Mouse (Mus musculus) MEL (cell line): ENCODE measurements around the gene Pgbd5. TPM values are rescaled to one million over a fixed set of nuclear protein-coding genes. Genes with fewer than 3 reads are reported as not detected.

Source experiments
- DNase-seq: peaks from one replicate; pipeline ENCODE4 v3.0.0; 2011; ENCODE audit warnings: low read depth, low spot score
- H3K27ac ChIP-seq: 2 replicates; pipeline ENCODE4 v1.5.1; 2012; ENCODE audit warnings: low read depth, mild to moderate bottlenecking, control low read depth, low read length, moderate library complexity; ENCODE audit not compliant: control insufficient read depth
- H3K27me3 ChIP-seq, 2 experiments: fragments of 150-350 bp in 1 of 2; sonication (generic) in 1 of 2; 2 replicates each; pipeline ENCODE4 v1.6.1; 2012; ENCODE audit warnings: low read length in 2 of 2, mild to moderate bottlenecking in 2 of 2, improper control_type of control experiment in 1 of 2, moderate library complexity in 1 of 2; ENCODE audit not compliant: insufficient read depth in 2 of 2, control insufficient read depth in 1 of 2
- H3K36me3 ChIP-seq, 2 experiments: 2 replicates each; pipeline ENCODE4 v1.6.1; 2012 to 2014; ENCODE audit warnings: low read length in 2 of 2, improper control_type of control experiment in 1 of 2, inconsistent platforms in 1 of 2, mild to moderate bottlenecking in 1 of 2; ENCODE audit not compliant: insufficient read depth in 2 of 2, control insufficient read depth in 1 of 2
- H3K4me1 ChIP-seq, 2 experiments: fragments of 150-350 bp in 1 of 2; sonication (generic) in 1 of 2; 2 replicates each; pipeline ENCODE4 v1.6.1; 2012; ENCODE audit warnings: low read length in 2 of 2, improper control_type of control experiment in 1 of 2, mild to moderate bottlenecking in 1 of 2; ENCODE audit not compliant: insufficient read depth in 2 of 2, control insufficient read depth in 1 of 2
- H3K4me3 ChIP-seq, 2 experiments: fragments of 150-350 bp in 1 of 2; sonication (generic) in 1 of 2; 2 replicates each; pipeline ENCODE4 v1.5.1; 2012; ENCODE audit warnings: low read depth in 2 of 2, low read length in 2 of 2, mild to moderate bottlenecking in 2 of 2, moderate library complexity in 2 of 2, control low read depth in 1 of 2, improper control_type of control experiment in 1 of 2; ENCODE audit not compliant: control insufficient read depth in 1 of 2, insufficient read depth in 1 of 2
- H3K79me2 ChIP-seq: 2 replicates; pipeline ENCODE4 v1.6.1; 2012; ENCODE audit warnings: mild to moderate bottlenecking, low read length, moderate library complexity; ENCODE audit not compliant: control insufficient read depth, poor library complexity, insufficient read depth
- H3K9ac ChIP-seq: 2 replicates; pipeline ENCODE4 v1.6.1; 2012; ENCODE audit warnings: low read depth, mild to moderate bottlenecking, control low read depth, low read length, moderate library complexity; ENCODE audit not compliant: control insufficient read depth, poor library complexity, severe bottlenecking
- H3K9me3 ChIP-seq: fragments of 150-350 bp; sonication (generic); replicated peaks from 2 replicates; pipeline ENCODE4 v1.6.1; 2012; ENCODE audit warnings: mild to moderate bottlenecking, low read length, improper control_type of control experiment, moderate library complexity; ENCODE audit not compliant: insufficient read depth
- BHLHE40 ChIP-seq: IDR thresholded peaks from 2 replicates; pipeline ENCODE4 v1.6.1; 2012; ENCODE audit warnings: low read depth, mild to moderate bottlenecking, inconsistent platforms, low read length, improper control_type of control experiment, borderline replicate concordance
- CHD2 ChIP-seq: IDR thresholded peaks from 2 replicates; pipeline ENCODE4 v1.6.1; 2011; ENCODE audit warnings: low read length, improper control_type of control experiment
- CTCF ChIP-seq, 3 experiments: IDR thresholded peaks in 2 of 3; conservative IDR thresholded peaks in 1 of 3; 2 replicates each; pipeline ENCODE4 v1.5.1; 2011 to 2012; ENCODE audit warnings: low read length in 3 of 3, low read depth in 2 of 3, mild to moderate bottlenecking in 2 of 3, improper control_type of control experiment in 1 of 3, inconsistent platforms in 1 of 3, mixed read lengths in 1 of 3, moderate library complexity in 1 of 3; ENCODE audit not compliant: control insufficient read depth in 1 of 3, insufficient read depth in 1 of 3, poor library complexity in 1 of 3, severe bottlenecking in 1 of 3
- E2F4 ChIP-seq: IDR thresholded peaks from 2 replicates; pipeline ENCODE4 v1.6.1; 2011; ENCODE audit warnings: low read depth, low read length, improper control_type of control experiment, borderline replicate concordance
- ELF1 ChIP-seq: IDR thresholded peaks from 2 replicates; pipeline ENCODE4 v1.6.1; 2014; ENCODE audit warnings: low read depth, mild to moderate bottlenecking, inconsistent platforms, low read length, improper control_type of control experiment, moderate library complexity
- EP300 ChIP-seq, 2 experiments: IDR thresholded peaks; 2 replicates each; pipeline ENCODE4 v1.6.1; 2011; ENCODE audit warnings: improper control_type of control experiment in 2 of 2, low read length in 2 of 2, low read depth in 1 of 2, mild to moderate bottlenecking in 1 of 2
- ETS1 ChIP-seq: IDR thresholded peaks from 2 replicates; pipeline ENCODE4 v1.6.1; 2012; ENCODE audit warnings: low read depth, mild to moderate bottlenecking, inconsistent platforms, low read length, improper control_type of control experiment, moderate library complexity
- GATA1 ChIP-seq: IDR thresholded peaks from 2 replicates; pipeline ENCODE4 v1.6.1; 2011; ENCODE audit warnings: low read depth, low read length, improper control_type of control experiment
- KAT2A ChIP-seq: conservative IDR thresholded peaks from 2 replicates; pipeline ENCODE4 v1.6.1; 2012; ENCODE audit warnings: low read depth, low read length, improper control_type of control experiment, inconsistent platforms
- MAX ChIP-seq: IDR thresholded peaks from 2 replicates; pipeline ENCODE4 v1.6.1; 2011; ENCODE audit warnings: low read length, improper control_type of control experiment
- MEF2A ChIP-seq: IDR thresholded peaks from 2 replicates; pipeline ENCODE4 v1.6.1; 2014; ENCODE audit warnings: low read depth, mild to moderate bottlenecking, inconsistent platforms, low read length, improper control_type of control experiment; ENCODE audit not compliant: poor library complexity, insufficient replicate concordance, severe bottlenecking; ENCODE audit errors: extremely low read depth
- MXI1 ChIP-seq: IDR thresholded peaks from 2 replicates; pipeline ENCODE4 v1.6.1; 2011; ENCODE audit warnings: mild to moderate bottlenecking, low read depth, low read length, improper control_type of control experiment
- NELFE ChIP-seq: IDR thresholded peaks from 2 replicates; pipeline ENCODE4 v1.6.1; 2011; ENCODE audit warnings: low read depth, low read length, improper control_type of control experiment
- NRF1 ChIP-seq: IDR thresholded peaks from 2 replicates; pipeline ENCODE4 v1.6.1; 2014; ENCODE audit warnings: low read depth, mild to moderate bottlenecking, inconsistent platforms, low read length, improper control_type of control experiment, moderate library complexity; ENCODE audit not compliant: poor library complexity, insufficient read depth, severe bottlenecking
- POLR2A ChIP-seq, 2 experiments: IDR thresholded peaks; 2 replicates each; pipeline ENCODE4 v1.6.1; 2011 to 2012; ENCODE audit warnings: low read length in 2 of 2, mild to moderate bottlenecking in 2 of 2, control low read depth in 1 of 2, improper control_type of control experiment in 1 of 2, low read depth in 1 of 2, moderate library complexity in 1 of 2; ENCODE audit not compliant: control insufficient read depth in 1 of 2, insufficient read depth in 1 of 2, poor library complexity in 1 of 2
- POLR2AphosphoS2 ChIP-seq: IDR thresholded peaks from 2 replicates; pipeline ENCODE4 v1.6.1; 2011; ENCODE audit warnings: low read length, improper control_type of control experiment
- POLR2AphosphoS5 ChIP-seq: IDR thresholded peaks from 2 replicates; pipeline ENCODE4 v1.6.1; 2012; ENCODE audit warnings: low read depth, borderline replicate concordance, mild to moderate bottlenecking, inconsistent platforms, low read length, moderate library complexity, mixed read lengths
- RAD21 ChIP-seq: IDR thresholded peaks from 2 replicates; pipeline ENCODE4 v1.6.1; 2011; ENCODE audit warnings: mild to moderate bottlenecking, low read depth, low read length, improper control_type of control experiment
- SMC3 ChIP-seq: IDR thresholded peaks from 2 replicates; pipeline ENCODE4 v1.6.1; 2011; ENCODE audit warnings: low read depth, low read length, improper control_type of control experiment
- TAL1 ChIP-seq: IDR thresholded peaks from 2 replicates; pipeline ENCODE4 v1.6.1; 2012; ENCODE audit warnings: mild to moderate bottlenecking, inconsistent platforms, low read length, moderate library complexity, mixed read lengths
- TBP ChIP-seq: IDR thresholded peaks from 2 replicates; pipeline ENCODE4 v1.8.0; 2011; ENCODE audit warnings: low read depth, low read length, improper control_type of control experiment
- UBTF ChIP-seq: IDR thresholded peaks from 2 replicates; pipeline ENCODE4 v1.6.1; 2012; ENCODE audit warnings: low read depth, mild to moderate bottlenecking, inconsistent platforms, low read length, improper control_type of control experiment, moderate library complexity, borderline replicate concordance; ENCODE audit not compliant: insufficient read depth
- USF1 ChIP-seq: IDR thresholded peaks from 2 replicates; pipeline ENCODE4 v1.6.1; 2014; ENCODE audit warnings: low read depth, mild to moderate bottlenecking, inconsistent platforms, low read length, improper control_type of control experiment, moderate library complexity
- USF2 ChIP-seq, 2 experiments: IDR thresholded peaks; 2 replicates each; pipeline ENCODE4 v1.6.1; 2011 to 2012; ENCODE audit warnings: improper control_type of control experiment in 2 of 2, low read length in 2 of 2, borderline replicate concordance in 1 of 2, inconsistent platforms in 1 of 2, low read depth in 1 of 2, mild to moderate bottlenecking in 1 of 2; ENCODE audit not compliant: insufficient read depth in 1 of 2
- ZC3H11A ChIP-seq: IDR thresholded peaks from 2 replicates; pipeline ENCODE4 v1.6.1; 2012; ENCODE audit warnings: low read depth, mild to moderate bottlenecking, inconsistent platforms, low read length, improper control_type of control experiment
- ZKSCAN1 ChIP-seq: IDR thresholded peaks from 2 replicates; pipeline ENCODE4 v1.6.1; 2012; ENCODE audit warnings: low read depth, mild to moderate bottlenecking, inconsistent platforms, low read length, improper control_type of control experiment, moderate library complexity
- ZMIZ1 ChIP-seq: IDR thresholded peaks from 2 replicates; pipeline ENCODE4 v1.6.1; 2012; ENCODE audit warnings: low read depth, mild to moderate bottlenecking, inconsistent platforms, low read length, improper control_type of control experiment, moderate library complexity
- ZNF384 ChIP-seq: IDR thresholded peaks from 2 replicates; pipeline ENCODE4 v1.6.1; 2012; ENCODE audit warnings: low read depth, mild to moderate bottlenecking, inconsistent platforms, low read length, improper control_type of control experiment
- polyA plus RNA-seq, 2 experiments: library from polyadenylated mRNA; stranded (reverse) in 1 of 2; unstranded in 1 of 2; fragments of >175 nt in 1 of 2; fragments of >200 nt in 1 of 2; gene quantifications; 2 replicates each; pipeline versions ENCODE4 v1.2.1 to v1.2.4; 2012; ENCODE audit warnings: low replicate concordance in 2 of 2, low read depth in 1 of 2; ENCODE audit not compliant: insufficient read length in 2 of 2, insufficient read depth in 1 of 2, missing spikeins in 1 of 2
- total RNA-seq: library from RNA; depleted of rRNA; stranded (reverse); fragments of 300-350 nt; gene quantifications from 2 replicates; pipeline ENCODE4 v1.2.3, GENCODE M21; 2012

Gene Pgbd5
- total and polyA plus RNA-seq, 3 experiments = not detected

- no peaks in the 10 kb centered on the region for H3K36me3 ChIP-seq
- no peak overlapping the region for H3K4me3 ChIP-seq
- no peaks in the 10 kb centered on the region for H3K4me1 ChIP-seq
- H3K27ac ChIP-seq = no peak overlapping the region
- no peak overlapping the region for H3K9ac ChIP-seq
- H3K79me2 ChIP-seq = no peaks in the 10 kb centered on the region
- DNase-seq = no peak
- no peaks in the 10 kb centered on the region for H3K9me3 ChIP-seq
- H3K27me3 ChIP-seq = no peaks in the 10 kb centered on the region
- no peak for TF ChIP-seq ZNF384
- no peak for TF ChIP-seq ZC3H11A
- no peak for TF ChIP-seq MEF2A
- TF ChIP-seq MAX = no peak
- no peak for TF ChIP-seq ETS1
- no peak for TF ChIP-seq BHLHE40
- no peak for TF ChIP-seq MXI1
- TF ChIP-seq USF2 (IDR thresholded peaks at IDR 0.05; ENCODE audit: borderline replicate concordance in 1 of 2, insufficient read depth in 1 of 2, low read depth in 1 of 2, low read length in 2 of 2) = no peak
- no peak for TF ChIP-seq UBTF
- TF ChIP-seq SMC3 = no peak
- no peak for TF ChIP-seq TAL1
- no peak for TF ChIP-seq E2F4
- no peak for TF ChIP-seq USF1
- TF ChIP-seq NRF1 = no peak
- no peak for TF ChIP-seq RAD21
- no peak for TF ChIP-seq KAT2A
- TF ChIP-seq GATA1 = no peak
- TF ChIP-seq CTCF (IDR thresholded peaks at IDR 0.05 in 2 of 3, conservative IDR thresholded peaks at IDR 0.05 in 1 of 3; ENCODE audit: control insufficient read depth in 1 of 3, insufficient read depth in 1 of 3, low read depth in 2 of 3, low read length in 3 of 3, poor library complexity in 1 of 3, severe bottlenecking in 1 of 3) = no peak
Observed at GRCm38 (mm10) chr8:124330433-124330832, 109.0 kb downstream of the Pgbd5 start.

GRCm38 (mm10) chr8:124329690-124330089 lies 109.8 kb downstream of the Pgbd5 start:
- TF ChIP-seq ZC3H11A (no peak), NELFE (no peak), NRF1 (no peak), MXI1 (no peak), E2F4 (no peak), GATA1 (no peak), ZMIZ1 (no peak), RAD21 (no peak), TBP (no peak), POLR2AphosphoS5 (no peak), KAT2A (no peak), CTCF (IDR thresholded peaks at IDR 0.05 in 2 of 3, conservative IDR thresholded peaks at IDR 0.05 in 1 of 3; ENCODE audit: control insufficient read depth in 1 of 3, insufficient read depth in 1 of 3, low read depth in 2 of 3, low read length in 3 of 3, poor library complexity in 1 of 3, severe bottlenecking in 1 of 3) (no peak), ELF1 (no peak), USF2 (IDR thresholded peaks at IDR 0.05; ENCODE audit: borderline replicate concordance in 1 of 2, insufficient read depth in 1 of 2, low read depth in 1 of 2, low read length in 2 of 2) (no peak), POLR2A (IDR thresholded peaks at IDR 0.05; ENCODE audit: control insufficient read depth in 1 of 2, insufficient read depth in 1 of 2, low read depth in 1 of 2, low read length in 2 of 2, poor library complexity in 1 of 2) (no peak), EP300 (IDR thresholded peaks at IDR 0.05; ENCODE audit: low read depth in 1 of 2, low read length in 2 of 2) (no peak), CHD2 (no peak), TAL1 (no peak), ZKSCAN1 (no peak), POLR2AphosphoS2 (no peak)
- Histone ChIP-seq H3K27me3 (no peaks in the 10 kb centered on the region), H3K79me2 (no peaks in the 10 kb centered on the region), H3K9ac (no peak overlapping the region), H3K4me1 (no peaks in the 10 kb centered on the region), H3K4me3 (no peak overlapping the region), H3K36me3 (no peaks in the 10 kb centered on the region), H3K27ac (no peak overlapping the region), H3K9me3 (no peaks in the 10 kb centered on the region)
- no peak for DNase-seq
